Mouse (Mus musculus): ENCODE measurements around the gene Spink2.

DNA sequence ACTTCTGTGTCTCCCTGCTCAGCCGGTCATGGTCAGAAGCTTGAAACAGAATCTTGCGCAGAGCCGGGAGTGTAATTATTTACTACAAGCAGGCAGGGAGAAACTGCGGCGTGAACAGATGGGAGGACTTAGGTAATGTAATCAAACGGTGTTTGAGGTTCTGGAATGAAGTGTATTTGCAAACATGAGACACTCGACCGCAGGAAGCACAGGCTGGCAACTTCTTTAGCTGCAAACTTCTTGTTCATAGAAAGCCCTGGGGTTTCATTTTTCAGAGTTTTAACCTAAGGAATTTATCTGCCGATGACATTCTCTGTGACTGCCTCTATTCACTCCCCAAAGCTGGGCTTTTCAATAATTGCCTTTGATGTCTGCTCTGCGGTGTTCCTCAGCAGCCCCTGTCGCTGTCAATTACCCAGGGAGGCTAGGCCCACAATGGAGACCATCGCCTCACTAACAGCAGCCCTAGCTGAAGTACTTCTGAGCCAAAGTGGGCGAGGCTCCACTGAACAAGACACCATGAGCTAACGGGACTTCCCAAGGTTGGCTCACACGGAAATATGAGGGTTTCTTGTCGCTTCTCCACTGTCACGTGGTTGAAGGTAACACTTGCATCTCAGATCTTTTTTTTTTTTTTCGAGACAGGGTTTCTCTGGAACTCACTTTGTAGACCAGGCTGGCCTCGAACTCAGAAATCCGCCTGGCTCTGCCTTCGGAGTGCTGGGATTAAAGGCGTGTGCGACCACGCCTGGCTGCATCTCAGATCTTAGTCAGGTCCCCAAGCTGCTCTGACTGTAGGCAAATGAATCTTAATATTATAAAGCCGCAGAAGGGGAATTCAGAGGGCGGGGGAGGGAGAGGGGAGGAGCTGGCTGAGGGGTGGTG, 34.8 kb upstream of the Spink2 start:
- TF ChIP-seq POLR2A (IDR thresholded peaks at IDR 0.05; ENCODE audit: insufficient read depth, low read depth, low read length) (no peak), CTCF (IDR thresholded peaks at IDR 0.05; ENCODE audit: insufficient read depth, low read depth, low read length) (no peak)
